Mouse (Mus musculus): ENCODE results near the gene Vps35. TPM values are rescaled to one million over a fixed set of nuclear protein-coding genes. Genes with fewer than 3 reads are reported as not detected.

Gene Vps35
- polyA plus RNA-seq, 1 experiment from 2014 or later, result 168 TPM

GRCm38 (mm10) chr8:85308564-85308963 is 9.0 kb upstream of the Vps35 start:
- Histone ChIP-seq H3K9ac (no peak overlapping the region), H3K36me3 (peaks cover 42% of the 10 kb centered on the region), H3K4me3 (no peak overlapping the region), H3K9me3 (replicated peaks) (no peaks in the 10 kb centered on the region), H3K27ac (no peak overlapping the region), H3K27me3 (no peaks in the 10 kb centered on the region), H3K4me1 (no peaks in the 10 kb centered on the region), H3K4me2 (replicated peaks) (no peak overlapping the region)
- WGBS, result 90% methylated on average over 2 of the region's 2 CpGs
- ATAC-seq (ENCODE audit: low FRiP score), result no peak

- WGBS, result 94% methylated on average over 5 of the region's 5 CpGs
- no peak for ATAC-seq (ENCODE audit: low FRiP score)
- Histone ChIP-seq H3K4me3 (no peak overlapping the region), H3K27ac (no peak overlapping the region), H3K4me2 (replicated peaks) (no peak overlapping the region), H3K9ac (no peak overlapping the region), H3K4me1 (peaks cover 16% of the 10 kb centered on the region), H3K27me3 (no peaks in the 10 kb centered on the region), H3K9me3 (replicated peaks) (no peaks in the 10 kb centered on the region), H3K36me3 (peaks cover 46% of the 10 kb centered on the region)
These were observed 3.9 kb upstream of the Vps35 start for GRCm38 (mm10) chr8:85303531-85303930.

GRCm38 (mm10) chr8:85302931-85303330 is 3.3 kb upstream of the Vps35 start:
- H3K27me3 ChIP-seq, result no peaks in the 10 kb centered on the region
- WGBS, result 91% methylated on average over 3 of the region's 3 CpGs
- ATAC-seq (ENCODE audit: low FRiP score), result no peak
- peaks cover 21% of the 10 kb centered on the region for H3K4me1 ChIP-seq
- no peak overlapping the region for H3K27ac ChIP-seq
- no peak overlapping the region for H3K4me2 ChIP-seq (replicated peaks)
- H3K9ac ChIP-seq, result no peak overlapping the region
- no peak overlapping the region for H3K4me3 ChIP-seq
- peaks cover 40% of the 10 kb centered on the region for H3K36me3 ChIP-seq
- H3K9me3 ChIP-seq (replicated peaks), result no peaks in the 10 kb centered on the region

GRCm38 (mm10) chr8:85301941-85302340 is 2.3 kb upstream of the Vps35 start:
- Histone ChIP-seq H3K9me3 (replicated peaks) (no peaks in the 10 kb centered on the region), H3K36me3 (peaks cover 32% of the 10 kb centered on the region), H3K4me2 (replicated peaks) (no peak overlapping the region), H3K27ac (no peak overlapping the region), H3K27me3 (no peaks in the 10 kb centered on the region), H3K4me3 (no peak overlapping the region), H3K4me1 (peaks cover 29% of the 10 kb centered on the region), H3K9ac (no peak overlapping the region)
- ATAC-seq (ENCODE audit: low FRiP score), result no peak
- WGBS, result 54% methylated on average over 1 of the region's 1 CpGs

GRCm38 (mm10) chr8:85298600-85299433 is 785 bp downstream of the Vps35 start:
- H3K27me3 ChIP-seq, result no peaks in the 10 kb centered on the region
- ATAC-seq (ENCODE audit: low FRiP score), result peak; percentile 76
- under 1% methylated on average over 52 of the region's 53 CpGs for WGBS
- peak overlapping the region; percentile 96 for H3K27ac ChIP-seq
- peak overlapping the region; percentile 82 for H3K9ac ChIP-seq
- H3K4me2 ChIP-seq (replicated peaks), result peak overlapping the region; percentile 84
- peaks cover 14% of the 10 kb centered on the region for H3K36me3 ChIP-seq
- peak overlapping the region; percentile 75 for H3K4me3 ChIP-seq
- H3K9me3 ChIP-seq (replicated peaks), result no peaks in the 10 kb centered on the region
- H3K4me1 ChIP-seq, result peaks cover 29% of the 10 kb centered on the region

- H3K27me3 ChIP-seq, result no peaks in the 10 kb centered on the region
- H3K9me3 ChIP-seq (replicated peaks), result no peaks in the 10 kb centered on the region
- peaks cover 57% of the 10 kb centered on the region for H3K36me3 ChIP-seq
- no peak overlapping the region for H3K27ac ChIP-seq
- ATAC-seq (ENCODE audit: low FRiP score), result no peak
- H3K9ac ChIP-seq, result no peak overlapping the region
- H3K4me3 ChIP-seq, result no peak overlapping the region
- H3K4me1 ChIP-seq, result no peaks in the 10 kb centered on the region
- H3K4me2 ChIP-seq (replicated peaks), result no peak overlapping the region
- WGBS, result 96% methylated on average over 1 of the region's 1 CpGs
These were observed 12.8 kb downstream of the Vps35 start for GRCm38 (mm10) chr8:85286846-85287245.

GRCm38 (mm10) chr8:85227297-85227696 is 72.3 kb downstream of the Vps35 start:
- H3K9me3 ChIP-seq (replicated peaks), result no peaks in the 10 kb centered on the region
- WGBS, result 76% methylated on average over 1 of the region's 1 CpGs

GRCm38 (mm10) chr8:85225688-85226087 is 73.9 kb downstream of the Vps35 start, which contains the start of gene Olfr371:
Gene Olfr371, plus strand, starts transcription at chr8:85225988.
- no peak within 1 kb of the TSS for H3K4me2 ChIP-seq (replicated peaks)
- ATAC-seq (ENCODE audit: low FRiP score), result no peak
- WGBS, result 35% methylated on average over 1 of the region's 1 CpGs
- no peaks in the 10 kb centered on the region for H3K27me3 ChIP-seq
- no peaks in the 10 kb centered on the region for H3K4me1 ChIP-seq
- no peaks in the 10 kb centered on the region for H3K36me3 ChIP-seq
- H3K9ac ChIP-seq, result no peak within 1 kb of the TSS
- H3K4me3 ChIP-seq, result no peak within 1 kb of the TSS
- no peak within 1 kb of the TSS for H3K27ac ChIP-seq
- H3K9me3 ChIP-seq (replicated peaks), result no peaks in the 10 kb centered on the region

More at GRCm38 (mm10) chr8:85227297-85227696, 72.3 kb downstream of the Vps35 start:
- H3K4me1 ChIP-seq, result no peaks in the 10 kb centered on the region
- no peaks in the 10 kb centered on the region for H3K27me3 ChIP-seq
- no peak overlapping the region for H3K9ac ChIP-seq
- no peak overlapping the region for H3K4me2 ChIP-seq (replicated peaks)
- no peak overlapping the region for H3K4me3 ChIP-seq
- no peak for ATAC-seq (ENCODE audit: low FRiP score)
- H3K27ac ChIP-seq, result no peak overlapping the region
- H3K36me3 ChIP-seq, result no peaks in the 10 kb centered on the region

GRCm38 (mm10) chr8:85220992-85221391 is 78.6 kb downstream of the Vps35 start:
- no peak overlapping the region for H3K4me3 ChIP-seq
- H3K36me3 ChIP-seq, result no peaks in the 10 kb centered on the region
- H3K4me2 ChIP-seq (replicated peaks), result no peak overlapping the region
- no peaks in the 10 kb centered on the region for H3K4me1 ChIP-seq
- H3K9me3 ChIP-seq (replicated peaks), result no peaks in the 10 kb centered on the region
- ATAC-seq (ENCODE audit: low FRiP score), result no peak
- WGBS, result 51% methylated on average over 6 of the region's 6 CpGs
- H3K9ac ChIP-seq, result no peak overlapping the region
- H3K27me3 ChIP-seq, result no peaks in the 10 kb centered on the region
- H3K27ac ChIP-seq, result no peak overlapping the region

GRCm38 (mm10) chr8:85220220-85220619 is 79.4 kb downstream of the Vps35 start:
- no peak for ATAC-seq (ENCODE audit: low FRiP score)
- no peaks in the 10 kb centered on the region for H3K36me3 ChIP-seq
- no peaks in the 10 kb centered on the region for H3K27me3 ChIP-seq
- H3K4me1 ChIP-seq, result no peaks in the 10 kb centered on the region
- H3K4me3 ChIP-seq, result no peak overlapping the region
- H3K27ac ChIP-seq, result no peak overlapping the region
- WGBS, result 79% methylated on average over 4 of the region's 4 CpGs
- H3K4me2 ChIP-seq (replicated peaks), result no peak overlapping the region
- no peaks in the 10 kb centered on the region for H3K9me3 ChIP-seq (replicated peaks)
- H3K9ac ChIP-seq, result no peak overlapping the region

Other genes with a start within 250 kb of the Vps35 start
- 42.4 and 43.6 TPM in 2 replicates for gene Fbxw9, start 239.7 kb downstream of the Vps35 start, polyA plus RNA-seq (2016; fragmentation: Nextera tagmentation; extraction: Ambion mirVana)
- gene Gm5741, start 231.8 kb downstream of the Vps35 start, polyA plus RNA-seq (2016; fragmentation: Nextera tagmentation; extraction: Ambion mirVana), result 0.85 and 1.2 TPM in 2 replicates
- 69.2 and 76.9 TPM in 2 replicates for gene Dhps, start 228.0 kb downstream of the Vps35 start, polyA plus RNA-seq (2016; fragmentation: Nextera tagmentation; extraction: Ambion mirVana)
- 93.6 and 108 TPM in 2 replicates for gene Wdr83os, start 219.1 kb downstream of the Vps35 start, polyA plus RNA-seq (2016; fragmentation: Nextera tagmentation; extraction: Ambion mirVana)
- 46.0 and 48.4 TPM in 2 replicates for gene Wdr83, start 218.5 kb downstream of the Vps35 start, polyA plus RNA-seq (2016; fragmentation: Nextera tagmentation; extraction: Ambion mirVana)
- gene Man2b1, start 216.5 kb downstream of the Vps35 start, polyA plus RNA-seq (2016; fragmentation: Nextera tagmentation; extraction: Ambion mirVana), result 19.7 and 22.4 TPM in 2 replicates
- gene Zfp791, start 176.7 kb downstream of the Vps35 start, polyA plus RNA-seq (2016; fragmentation: Nextera tagmentation; extraction: Ambion mirVana), result 1.7 and 2.7 TPM in 2 replicates
- 0.09 TPM in 1 of 2 replicates, not detected in the other for gene Cks1brt, start 147.9 kb downstream of the Vps35 start, polyA plus RNA-seq (2016; fragmentation: Nextera tagmentation; extraction: Ambion mirVana)
- gene Olfr371, start 73.8 kb downstream of the Vps35 start, polyA plus RNA-seq (2016; fragmentation: Nextera tagmentation; extraction: Ambion mirVana), result not detected in 2 replicates
- 82.1 and 86.0 TPM in 2 replicates for gene Orc6, start 170 bp downstream of the Vps35 start, polyA plus RNA-seq (2016; fragmentation: Nextera tagmentation; extraction: Ambion mirVana)
- 1.9 and 2.1 TPM in 2 replicates for gene Mylk3, start 86.5 kb upstream of the Vps35 start, polyA plus RNA-seq (2016; fragmentation: Nextera tagmentation; extraction: Ambion mirVana)
- gene 4921524J17Rik, start 133.0 kb upstream of the Vps35 start, polyA plus RNA-seq (2016; fragmentation: Nextera tagmentation; extraction: Ambion mirVana), result 42.8 and 46.6 TPM in 2 replicates
- gene Gpt2, start 192.8 kb upstream of the Vps35 start, polyA plus RNA-seq (2016; fragmentation: Nextera tagmentation; extraction: Ambion mirVana), result 44.4 and 44.8 TPM in 2 replicates

Measured in hindbrain, embryonic 12.5 days (tissue).